Mouse (Mus musculus): Measurements from ENCODE around the gene Gpr152. TPM values are rescaled to one million over a fixed set of nuclear protein-coding genes. Genes with fewer than 3 reads are reported as not detected.
"Not testable (repeated sequence)": the region's sequence is repeated elsewhere in the genome, so short reads cannot be mapped to it uniquely, and the experiment has no call there.

Gene Gpr152
- polyA plus RNA-seq, 1 experiment from 2014 or later, result not detected

DNA sequence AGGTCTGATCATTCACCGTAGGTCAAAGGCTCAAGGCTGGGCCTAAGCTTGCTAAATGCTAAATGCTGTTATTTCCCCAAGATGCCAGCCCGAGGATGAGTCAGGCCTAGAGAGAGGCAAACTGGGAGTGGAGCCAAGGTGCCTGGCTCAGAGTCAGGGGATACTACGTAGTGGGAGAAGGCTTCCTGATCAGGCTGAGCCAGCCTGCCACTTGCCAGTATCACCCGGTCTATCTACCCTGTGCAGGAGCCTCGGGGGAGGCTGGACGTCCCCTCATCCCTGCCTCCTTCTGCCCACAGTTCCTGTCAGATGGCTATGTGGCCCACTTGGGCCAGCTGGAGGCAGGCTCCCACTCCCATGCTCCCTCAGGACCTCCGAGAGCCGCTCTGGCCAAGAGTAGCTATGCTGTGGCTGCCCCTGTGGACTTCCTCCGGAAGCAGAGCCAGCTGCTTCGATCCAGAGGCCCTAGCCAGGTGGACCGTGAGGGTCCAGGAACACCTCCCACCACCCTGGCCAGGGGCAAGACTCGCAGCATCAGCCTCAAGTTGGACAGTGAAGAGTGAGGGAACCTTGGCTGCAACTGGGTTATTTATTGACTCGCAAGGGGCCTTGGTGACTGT lies 26.3 kb upstream of the Gpr152 start:
- H3K27ac ChIP-seq (replicated peaks), result no peak overlapping the region
- no peaks in the 10 kb centered on the region for H3K27me3 ChIP-seq (ENCODE audit: low read depth, poor library complexity, severe bottlenecking)
- no peaks in the 10 kb centered on the region for H3K4me1 ChIP-seq
- no peaks in the 10 kb centered on the region for H3K9me3 ChIP-seq (replicated peaks)
- WGBS, result 89% methylated on average over 13 of the region's 13 CpGs
- no peak for DNase-seq (ENCODE audit: low spot score)
- peaks cover 78% of the 10 kb centered on the region for H3K36me3 ChIP-seq
- H3K4me3 ChIP-seq, result no peak overlapping the region

DNA sequence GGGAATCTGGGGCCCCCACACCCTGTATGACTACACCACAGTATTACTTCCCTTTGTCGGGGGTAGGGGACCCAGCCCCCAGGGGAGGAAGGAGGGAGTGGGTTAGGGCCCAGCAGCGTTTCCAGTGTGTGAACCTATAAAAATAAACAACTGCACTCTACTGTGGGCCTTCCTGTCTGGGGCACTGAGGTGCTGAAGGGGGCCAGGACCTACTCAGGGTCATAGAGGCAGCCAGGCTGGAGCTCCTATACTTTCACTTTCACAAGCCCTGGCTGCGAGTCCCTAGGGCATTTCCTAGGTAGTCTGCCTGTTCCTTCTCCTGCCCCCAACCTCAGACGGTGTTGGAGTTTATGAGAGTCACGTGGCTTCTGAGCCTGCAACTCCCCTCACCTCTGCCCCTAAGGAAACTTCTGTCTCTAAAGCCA lies 25.8 kb upstream of the Gpr152 start:
- peaks cover 78% of the 10 kb centered on the region for H3K36me3 ChIP-seq
- no peak for DNase-seq (ENCODE audit: low spot score)
- H3K9me3 ChIP-seq (replicated peaks), result no peaks in the 10 kb centered on the region
- H3K27ac ChIP-seq (replicated peaks), result no peak overlapping the region
- H3K4me1 ChIP-seq, result no peaks in the 10 kb centered on the region
- 68% methylated on average over 5 of the region's 5 CpGs for WGBS
- H3K27me3 ChIP-seq (ENCODE audit: low read depth, poor library complexity, severe bottlenecking), result no peaks in the 10 kb centered on the region
- no peak overlapping the region for H3K4me3 ChIP-seq

DNA sequence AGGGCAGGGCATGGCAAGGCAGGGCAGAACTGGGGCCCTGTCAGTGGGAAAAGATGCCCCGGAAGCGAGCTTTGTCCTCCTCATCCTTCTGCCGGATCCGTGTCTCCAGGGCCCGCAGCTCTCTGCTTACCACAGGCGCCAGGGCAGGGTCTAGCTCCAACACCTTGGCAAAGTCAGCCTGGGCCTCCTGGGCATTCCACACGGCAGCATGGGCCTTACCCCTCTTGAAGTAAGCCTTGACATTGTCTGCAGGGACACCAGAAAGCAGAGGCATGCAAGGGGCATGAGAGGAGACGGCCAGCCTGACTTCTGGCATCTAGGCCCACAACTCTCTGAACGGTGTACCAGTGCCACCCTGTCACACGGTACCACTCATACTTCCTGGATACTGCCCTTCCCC lies 25.0 kb upstream of the Gpr152 start:
- no peak overlapping the region for H3K4me3 ChIP-seq
- DNase-seq (ENCODE audit: low spot score), result no peak
- no peaks in the 10 kb centered on the region for H3K27me3 ChIP-seq (ENCODE audit: low read depth, poor library complexity, severe bottlenecking)
- H3K36me3 ChIP-seq, result peaks cover 78% of the 10 kb centered on the region
- no peak overlapping the region for H3K27ac ChIP-seq (replicated peaks)
- H3K4me1 ChIP-seq, result no peaks in the 10 kb centered on the region
- H3K9me3 ChIP-seq (replicated peaks), result no peaks in the 10 kb centered on the region
- 92% methylated on average over 10 of the region's 10 CpGs for WGBS

DNA sequence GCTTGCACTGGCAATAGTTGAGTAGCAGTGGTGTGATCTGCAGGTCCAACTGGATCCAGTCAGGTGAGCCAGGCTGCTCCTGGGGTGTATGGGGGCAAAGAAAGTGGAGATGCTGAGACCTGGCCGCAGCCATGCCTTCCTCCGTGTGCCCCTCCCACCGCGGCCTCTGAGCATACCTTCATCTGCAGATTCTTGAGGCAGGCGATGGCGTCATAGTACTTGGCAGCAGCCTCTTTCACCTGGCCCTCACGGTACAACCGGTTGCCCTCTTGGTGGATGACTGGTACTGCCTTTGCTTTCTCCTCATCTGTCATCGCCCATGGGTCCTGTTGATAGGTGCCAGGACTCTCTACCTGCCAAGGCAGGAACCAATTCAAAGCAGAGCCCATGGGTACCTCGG lies 24.4 kb upstream of the Gpr152 start:
- 92% methylated on average over 10 of the region's 10 CpGs for WGBS
- Histone ChIP-seq H3K4me1 (peaks cover 2% of the 10 kb centered on the region), H3K27ac (replicated peaks) (no peak overlapping the region), H3K9me3 (replicated peaks) (no peaks in the 10 kb centered on the region), H3K4me3 (no peak overlapping the region), H3K27me3 (ENCODE audit: low read depth, poor library complexity, severe bottlenecking) (peaks cover 5% of the 10 kb centered on the region; the same call in 1 of the 2 replicates), H3K36me3 (peaks cover 78% of the 10 kb centered on the region)
- DNase-seq (ENCODE audit: low spot score), result no peak

DNA sequence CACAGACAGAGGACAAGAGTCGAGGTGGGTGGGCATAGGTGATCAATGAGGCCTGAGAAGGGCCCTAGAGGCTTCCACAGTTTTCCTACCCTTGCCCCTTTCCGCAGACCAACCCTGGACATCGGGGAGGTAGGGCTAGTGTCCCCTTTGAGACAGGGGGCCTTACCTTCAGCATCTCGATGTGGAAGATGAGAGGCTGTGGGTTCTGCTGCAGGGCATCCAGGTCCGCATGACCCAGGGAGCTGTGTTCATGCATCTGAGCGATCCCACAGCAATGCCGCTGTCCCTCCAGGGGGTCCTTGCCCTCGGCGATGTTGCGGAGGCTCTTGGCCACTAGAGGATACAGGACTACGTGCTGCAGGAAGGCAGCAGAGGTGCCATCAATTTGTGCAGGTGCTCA lies 23.8 kb upstream of the Gpr152 start:
- Histone ChIP-seq H3K4me3 (no peak overlapping the region), H3K27me3 (ENCODE audit: low read depth, poor library complexity, severe bottlenecking) (peaks cover 8% of the 10 kb centered on the region; the same call in 1 of the 2 replicates), H3K4me1 (peaks cover 9% of the 10 kb centered on the region), H3K9me3 (replicated peaks) (no peaks in the 10 kb centered on the region), H3K27ac (replicated peaks) (no peak overlapping the region), H3K36me3 (peaks cover 74% of the 10 kb centered on the region)
- DNase-seq (ENCODE audit: low spot score), result no peak
- WGBS, result 87% methylated on average over 11 of the region's 11 CpGs

DNA sequence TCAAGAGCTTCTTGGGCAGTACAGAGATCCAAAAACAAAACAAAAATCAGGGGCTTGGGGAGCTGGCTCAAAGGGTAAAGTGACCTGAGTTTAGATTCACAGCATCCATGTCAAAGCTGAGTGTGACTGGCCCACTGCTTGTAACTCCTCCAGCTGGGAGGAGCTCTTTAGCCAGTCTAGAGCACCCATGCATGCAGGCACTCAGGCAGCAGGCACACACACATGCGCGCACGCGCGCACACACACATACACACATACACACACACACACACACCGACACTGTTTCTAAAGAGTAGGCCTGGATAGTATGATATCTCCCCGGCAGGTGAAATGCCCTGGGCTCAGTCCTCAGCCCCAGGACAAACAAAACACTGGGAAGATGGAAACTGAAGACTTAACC lies 22.6 kb upstream of the Gpr152 start:
- peaks cover 8% of the 10 kb centered on the region; the same call in 1 of the 2 replicates for H3K27me3 ChIP-seq (ENCODE audit: low read depth, poor library complexity, severe bottlenecking)
- WGBS, result 97% methylated on average over 7 of the region's 7 CpGs
- no peak overlapping the region for H3K27ac ChIP-seq (replicated peaks)
- H3K36me3 ChIP-seq, result peaks cover 63% of the 10 kb centered on the region
- no peak overlapping the region for H3K4me3 ChIP-seq
- H3K9me3 ChIP-seq (replicated peaks), result no peaks in the 10 kb centered on the region
- H3K4me1 ChIP-seq, result peaks cover 14% of the 10 kb centered on the region
- DNase-seq (ENCODE audit: low spot score), result no peak

DNA sequence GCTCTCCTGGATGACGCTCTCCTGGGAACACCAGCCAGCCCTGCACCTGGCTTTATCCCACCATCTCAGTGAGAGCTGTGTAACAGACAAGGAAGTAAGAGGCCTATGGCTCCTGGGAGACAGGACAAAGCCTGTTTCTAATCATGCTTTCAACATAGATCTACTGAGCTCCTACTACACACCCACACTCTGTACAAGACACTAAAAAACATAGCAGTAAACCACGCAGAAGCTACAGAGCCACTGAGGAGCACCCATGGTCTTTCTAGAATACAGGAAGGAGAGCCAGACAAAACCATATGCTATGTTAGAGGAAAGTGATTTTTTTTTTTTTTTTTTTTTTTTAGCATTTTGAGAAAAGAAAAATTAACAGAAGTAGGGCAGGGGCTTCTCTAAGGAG lies 21.2 kb upstream of the Gpr152 start:
- H3K27me3 ChIP-seq (ENCODE audit: low read depth, poor library complexity, severe bottlenecking), result peaks cover 8% of the 10 kb centered on the region; the same call in 1 of the 2 replicates
- WGBS, result 95% methylated on average over 2 of the region's 2 CpGs
- H3K27ac ChIP-seq (replicated peaks), result no peak overlapping the region
- H3K36me3 ChIP-seq, result peaks cover 49% of the 10 kb centered on the region
- no peak overlapping the region for H3K4me3 ChIP-seq
- peaks cover 14% of the 10 kb centered on the region for H3K4me1 ChIP-seq
- no peak for DNase-seq (ENCODE audit: low spot score)
- no peaks in the 10 kb centered on the region for H3K9me3 ChIP-seq (replicated peaks)

DNA sequence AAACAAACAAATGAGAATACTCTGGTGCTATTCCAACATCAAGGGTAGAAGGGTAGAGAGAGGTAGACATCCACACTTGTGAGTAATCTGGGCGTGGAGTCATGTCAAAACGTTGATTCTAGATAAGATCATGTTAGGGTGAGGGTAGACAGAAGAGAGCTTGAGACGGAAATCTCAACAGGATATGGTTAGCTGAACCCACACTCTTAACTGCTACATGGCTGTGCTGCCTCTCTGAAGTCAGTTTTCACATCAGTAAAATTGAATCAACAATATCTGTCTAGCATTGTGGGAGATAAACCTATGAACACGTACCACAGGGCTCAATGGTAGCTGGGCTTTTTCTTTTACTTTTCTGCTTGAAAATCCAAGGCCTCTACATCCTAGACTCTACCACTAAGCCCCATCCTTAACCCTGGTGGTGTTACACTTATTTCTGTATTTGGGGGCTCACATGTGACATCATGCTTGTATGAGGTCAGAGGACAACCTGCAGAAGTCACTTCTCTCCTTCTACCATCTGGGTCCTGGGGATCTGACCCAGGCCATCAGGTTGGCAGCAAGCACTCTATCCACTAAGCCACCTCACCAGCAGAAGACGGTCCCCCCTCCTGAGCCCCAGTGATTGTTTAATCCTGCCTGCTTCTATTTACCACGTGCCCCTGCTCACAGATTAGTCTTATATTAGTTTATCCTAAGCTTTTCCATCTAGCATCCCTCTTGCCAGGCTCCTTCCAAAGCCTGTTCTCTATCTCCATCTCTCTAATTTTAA lies 19.7 kb upstream of the Gpr152 start:
- WGBS, result 87% methylated on average over 6 of the region's 6 CpGs
- Histone ChIP-seq H3K27ac (replicated peaks) (no peak overlapping the region), H3K4me3 (peak overlapping the region; percentile 61; the same call in 1 of the 2 replicates), H3K9me3 (replicated peaks) (no peaks in the 10 kb centered on the region), H3K27me3 (ENCODE audit: low read depth, poor library complexity, severe bottlenecking) (peaks cover 8% of the 10 kb centered on the region; the same call in 1 of the 2 replicates), H3K36me3 (peaks cover 34% of the 10 kb centered on the region), H3K4me1 (peaks cover 14% of the 10 kb centered on the region)
- no peak for DNase-seq (ENCODE audit: low spot score)

DNA sequence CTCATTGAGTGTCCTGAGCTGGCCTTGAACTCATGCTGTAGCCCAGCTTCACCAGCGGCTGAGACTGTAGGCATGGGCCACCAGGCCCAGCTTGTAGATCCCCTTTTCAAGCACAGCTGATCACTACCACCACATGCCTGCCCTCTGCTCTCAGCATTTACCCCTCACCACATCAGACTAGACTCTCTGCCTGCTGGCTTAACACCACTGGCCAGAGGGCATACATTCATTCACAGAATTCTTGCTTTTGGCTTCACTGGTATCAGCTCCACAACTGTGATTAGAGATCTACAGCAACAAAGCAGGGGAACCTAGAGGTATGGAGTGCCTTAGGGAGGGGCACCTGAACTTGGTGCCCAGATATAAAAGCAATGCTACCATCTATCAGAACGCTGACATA lies 19.1 kb upstream of the Gpr152 start:
- H3K4me3 ChIP-seq, result peak overlapping the region; percentile 61
- no peak for DNase-seq (ENCODE audit: low spot score)
- peaks cover 8% of the 10 kb centered on the region; the same call in 1 of the 2 replicates for H3K27me3 ChIP-seq (ENCODE audit: low read depth, poor library complexity, severe bottlenecking)
- H3K9me3 ChIP-seq (replicated peaks), result no peaks in the 10 kb centered on the region
- H3K4me1 ChIP-seq, result peaks cover 19% of the 10 kb centered on the region
- no peak overlapping the region for H3K27ac ChIP-seq (replicated peaks)
- peaks cover 28% of the 10 kb centered on the region for H3K36me3 ChIP-seq
- 96% methylated on average over 2 of the region's 2 CpGs for WGBS

DNA sequence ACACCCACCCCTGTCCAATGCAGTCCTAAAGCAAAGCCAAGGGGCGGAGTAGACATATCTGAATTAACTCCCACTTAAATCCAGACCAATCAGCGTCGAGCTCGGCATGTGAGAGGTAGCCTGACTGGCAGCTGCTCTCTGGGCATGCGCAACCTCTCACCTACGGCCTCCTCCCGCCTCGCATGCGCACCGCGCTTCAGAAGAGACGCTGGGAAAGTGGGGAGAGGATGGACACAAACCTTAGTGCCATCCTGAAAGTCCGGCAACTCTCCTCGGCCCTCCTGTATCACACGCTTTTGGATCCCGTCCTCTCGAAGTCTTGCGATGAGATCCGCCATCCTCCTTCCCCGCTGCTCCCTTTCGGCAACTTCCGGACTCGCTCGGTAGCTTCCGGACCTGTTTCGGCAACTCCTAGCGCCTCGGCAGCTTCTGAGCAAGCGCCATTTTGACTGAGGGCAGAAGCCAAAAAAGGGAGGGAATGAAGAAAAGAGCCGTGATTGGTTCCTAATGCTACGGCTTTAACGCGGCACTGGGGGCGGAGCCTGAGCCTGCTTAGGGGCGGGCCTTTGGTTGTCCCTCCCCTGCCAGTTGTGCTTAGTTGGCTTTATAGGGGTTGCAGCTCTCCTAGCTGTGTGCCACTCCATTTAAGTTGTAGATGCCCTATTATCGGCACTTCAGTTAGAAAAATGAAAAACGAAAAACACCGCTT lies 18.3 kb upstream of the Gpr152 start:
- peak; percentile 96 for DNase-seq (ENCODE audit: low spot score)
- Histone ChIP-seq H3K9me3 (replicated peaks) (no peaks in the 10 kb centered on the region), H3K27ac (replicated peaks) (peak overlapping the region; percentile 90), H3K36me3 (peaks cover 20% of the 10 kb centered on the region), H3K27me3 (ENCODE audit: low read depth, poor library complexity, severe bottlenecking) (peaks cover 8% of the 10 kb centered on the region; the same call in 1 of the 2 replicates), H3K4me3 (peak overlapping the region; percentile 61), H3K4me1 (peaks cover 21% of the 10 kb centered on the region)
- WGBS, result 3% methylated on average over 38 of the region's 38 CpGs

DNA sequence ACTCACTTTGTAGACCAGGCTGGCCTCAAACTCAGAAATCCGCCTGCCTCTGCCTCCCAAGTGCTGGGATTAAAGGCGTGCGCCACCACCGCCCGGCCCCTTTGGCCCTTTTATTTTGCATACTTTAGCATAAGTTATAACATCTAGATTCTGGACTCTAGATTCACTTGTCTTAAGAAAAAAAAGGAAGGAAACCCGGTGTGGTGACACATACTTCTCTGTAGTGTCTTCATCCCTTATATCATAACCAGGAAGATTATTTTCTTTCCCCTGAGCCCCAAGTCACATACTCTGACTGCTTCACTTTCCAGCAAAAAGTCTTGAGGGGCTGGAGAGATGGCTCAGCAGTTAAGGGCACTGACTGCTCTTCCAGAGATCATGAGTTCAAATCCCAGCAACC lies 17.7 kb upstream of the Gpr152 start:
- H3K4me3 ChIP-seq, result peak overlapping the region; percentile 61; the same call in 1 of the 2 replicates
- not testable (repeated sequence) for DNase-seq (ENCODE audit: low spot score); H3K27me3 ChIP-seq (ENCODE audit: low read depth, poor library complexity, severe bottlenecking); H3K9me3 ChIP-seq (replicated peaks)
- H3K36me3 ChIP-seq, result peaks cover 14% of the 10 kb centered on the region
- 0 out of 2 replicates have a peak overlapping the region, but pooled peaks have one; percentile 42 for H3K27ac ChIP-seq (replicated peaks)
- WGBS, result 61% methylated on average over 6 of the region's 6 CpGs
- H3K4me1 ChIP-seq, result peaks cover 27% of the 10 kb centered on the region

DNA sequence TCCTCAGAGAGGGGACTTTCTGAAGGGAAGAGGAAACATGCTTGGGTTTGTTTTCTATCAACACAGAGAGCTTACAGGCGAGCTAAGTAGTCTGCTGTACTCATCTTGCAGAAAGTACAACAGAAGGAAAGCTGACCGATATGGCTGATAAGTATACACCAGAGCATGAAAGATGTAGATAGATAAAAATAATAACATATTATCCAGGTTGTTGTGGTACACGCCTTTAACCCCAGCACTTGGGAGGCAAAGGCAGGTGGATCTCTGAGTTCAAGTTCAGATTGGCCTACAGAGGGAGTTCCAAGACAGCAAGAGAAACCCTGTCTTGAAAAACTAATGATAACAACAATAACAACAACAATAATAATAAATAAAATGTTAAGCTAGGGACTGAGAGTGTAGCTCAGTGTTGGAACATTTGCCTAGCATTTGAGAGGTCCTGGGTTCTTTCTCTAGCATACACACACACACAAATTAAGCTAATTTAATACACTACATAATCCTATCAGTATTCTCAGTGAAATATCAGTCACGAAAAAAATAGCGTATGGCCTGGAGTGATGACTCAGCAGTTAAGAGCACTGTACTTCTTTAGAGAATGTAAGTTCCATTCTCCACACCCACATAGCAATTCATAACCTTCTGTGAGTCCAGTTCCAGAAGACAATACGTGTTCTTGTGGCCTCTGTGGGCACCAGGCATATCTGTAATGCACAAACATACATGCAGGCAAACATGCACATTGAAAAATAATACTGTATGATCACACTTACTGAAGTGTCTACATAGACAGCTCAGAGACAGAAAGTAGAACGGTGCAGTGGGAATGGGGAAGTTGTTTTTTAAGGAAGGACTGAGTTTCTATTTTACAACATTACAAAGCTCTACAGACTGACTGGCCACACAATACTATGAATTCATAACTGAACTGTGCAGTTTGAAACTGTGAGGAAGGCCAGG lies 16.9 kb upstream of the Gpr152 start:
- peaks cover 8% of the 10 kb centered on the region; the same call in 1 of the 2 replicates for H3K27me3 ChIP-seq (ENCODE audit: low read depth, poor library complexity, severe bottlenecking)

More for the DNA sequence above, 16.9 kb upstream of the Gpr152 start:
- Histone ChIP-seq H3K36me3 (peaks cover 10% of the 10 kb centered on the region), H3K27ac (replicated peaks) (no peak overlapping the region), H3K4me1 (peaks cover 35% of the 10 kb centered on the region), H3K4me3 (no peak overlapping the region), H3K9me3 (replicated peaks) (no peaks in the 10 kb centered on the region)
- no peak for DNase-seq (ENCODE audit: low spot score)
- 86% methylated on average over 7 of the region's 7 CpGs for WGBS
